Mouse (Mus musculus): ENCODE data around the gene Ets1. TPM values are rescaled to one million over a fixed set of nuclear protein-coding genes. Genes with fewer than 3 reads are reported as not detected.

Ets1 gene
- total and polyA plus RNA-seq, 3 experiments: 10.0 to 23.5 (median 19.8) TPM

DNA sequence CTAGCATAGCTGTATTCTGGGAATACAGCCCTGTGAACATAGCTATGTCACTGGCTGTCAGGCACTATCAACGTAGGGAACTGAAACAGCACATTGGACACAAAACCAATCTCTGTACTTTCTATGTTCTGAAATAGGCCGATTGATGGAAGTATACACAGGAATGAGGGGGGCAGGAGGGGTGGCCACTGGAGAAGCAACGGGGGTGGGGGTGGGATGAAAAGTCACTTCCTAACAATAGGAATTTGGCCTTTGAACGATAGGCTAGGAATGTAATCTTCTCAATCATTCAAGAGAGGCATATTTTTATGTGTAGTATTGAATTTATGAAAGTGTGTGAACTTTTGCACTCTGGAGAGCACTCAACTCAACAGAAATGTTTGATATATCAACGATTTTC, 12.3 kb downstream of the Ets1 start:
- dilution Hi-C loops (cut with MboI; ENCODE audit: extremely low pct_ligation_motif_present, extremely low pct_unique_long_range_greater_than_20kb, low sequenced_read_pairs) (no loop called here), in situ Hi-C loops (cut with MboI; ENCODE audit: low pct_ligation_motif_present, low pct_unique_long_range_greater_than_20kb, low sequenced_read_pairs) (no loop called here)
- H3K4me3 ChIP-seq (replicated peaks in 1 of 3; ENCODE audit: low read depth in 2 of 3, low read length in 2 of 3, poor library complexity in 1 of 3): no peak overlapping the region
- DNase-seq (ENCODE audit: extremely low read depth): no peak
- no peaks in the 10 kb centered on the region for H3K36me3 ChIP-seq (replicated peaks in 1 of 2; ENCODE audit: control insufficient read depth in 1 of 2, insufficient read depth in 1 of 2, low read length in 1 of 2)
- H3K9ac ChIP-seq (ENCODE audit: insufficient read depth, low read depth): no peak overlapping the region
- no peaks in the 10 kb centered on the region for H3K27me3 ChIP-seq (replicated peaks)
- H3K79me2 ChIP-seq (replicated peaks; ENCODE audit: control insufficient read depth, extremely low read depth, insufficient read depth, poor library complexity, severe bottlenecking): no peaks in the 10 kb centered on the region
- no peak overlapping the region for H3K27ac ChIP-seq (ENCODE audit: insufficient read depth, low read depth)
- H3K4me1 ChIP-seq (ENCODE audit: control insufficient read depth in 1 of 2, insufficient read depth in 2 of 2): peaks cover 9 to 42% of the 10 kb centered on the region in 2 experiments
- H3K4me2 ChIP-seq (ENCODE audit: insufficient read depth, low read depth, poor library complexity, severe bottlenecking): no peak overlapping the region
- TF ChIP-seq BHLHE40 (IDR thresholded peaks at IDR 0.05; ENCODE audit: low read depth, low read length): no peak
- no peak for TF ChIP-seq HCFC1 (IDR thresholded peaks at IDR 0.05; ENCODE audit: low read depth, low read length)
- TF ChIP-seq MAX (IDR thresholded peaks at IDR 0.05; ENCODE audit: low read length): no peak
- no peak for TF ChIP-seq EP300 (IDR thresholded peaks at IDR 0.05; ENCODE audit: low read length)
- TF ChIP-seq KAT2A (IDR thresholded peaks at IDR 0.05; ENCODE audit: insufficient replicate concordance, low read length): no peak
- TF ChIP-seq RCOR1 (conservative IDR thresholded peaks at IDR 0.05; ENCODE audit: low read depth, low read length): no peak
- TF ChIP-seq POLR2AphosphoS2 (IDR thresholded peaks at IDR 0.05; ENCODE audit: low read depth, low read length): no peak
- TF ChIP-seq CTCF (conservative IDR thresholded peaks at IDR 0.05 in 1 of 2, IDR thresholded peaks at IDR 0.05 in 1 of 2; ENCODE audit: low read depth in 2 of 2, low read length in 2 of 2): no peak
- no peak for TF ChIP-seq ELF1 (IDR thresholded peaks at IDR 0.05; ENCODE audit: low read depth, low read length)
- no peak for TF ChIP-seq MYC (IDR thresholded peaks at IDR 0.05; ENCODE audit: low read depth, low read length)
- TF ChIP-seq E2F4 (IDR thresholded peaks at IDR 0.05; ENCODE audit: insufficient replicate concordance, low read depth, low read length): no peak
- TF ChIP-seq SMC3 (IDR thresholded peaks at IDR 0.05; ENCODE audit: low read depth, low read length): no peak
- no peak for TF ChIP-seq SIN3A (IDR thresholded peaks at IDR 0.05; ENCODE audit: low read length)
- no peaks in the 10 kb centered on the region for H3K9me3 ChIP-seq (replicated peaks; ENCODE audit: low read length)

DNA sequence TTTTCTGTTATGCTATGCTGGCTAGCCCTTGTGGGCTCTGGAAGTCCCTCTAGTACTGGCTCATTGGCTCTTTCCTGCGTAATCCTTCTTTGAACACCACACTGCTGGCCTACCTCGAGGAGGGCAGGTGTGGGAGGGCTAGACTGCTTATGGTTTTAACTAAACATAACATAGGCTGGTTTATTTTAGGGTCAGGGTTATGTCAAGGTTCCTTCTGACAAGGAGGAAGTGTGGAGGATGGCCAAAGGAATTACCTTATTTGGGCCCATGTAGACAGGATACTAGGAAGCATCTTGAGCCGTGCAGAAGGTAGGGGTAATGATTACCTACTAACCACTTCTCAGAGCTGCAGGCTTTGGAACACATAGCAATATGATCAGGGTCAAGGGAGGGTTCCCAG, 14.7 kb downstream of the Ets1 start:
- in situ Hi-C loops (cut with MboI; ENCODE audit: low pct_ligation_motif_present, low pct_unique_long_range_greater_than_20kb, low sequenced_read_pairs): loop anchor here (5.0 kb wide), 1 partner anchor 33 kb away; no protein-coding TSS in a partner anchor
- Histone ChIP-seq H3K4me3 (replicated peaks in 1 of 3; ENCODE audit: low read depth in 2 of 3, low read length in 2 of 3, poor library complexity in 1 of 3) (no peak overlapping the region), H3K27ac (ENCODE audit: insufficient read depth, low read depth) (no peak overlapping the region), H3K4me1 (ENCODE audit: control insufficient read depth in 1 of 2, insufficient read depth in 2 of 2) (peaks cover 7 to 46% of the 10 kb centered on the region in 2 experiments), H3K4me2 (ENCODE audit: insufficient read depth, low read depth, poor library complexity, severe bottlenecking) (no peak overlapping the region), H3K79me2 (replicated peaks; ENCODE audit: control insufficient read depth, extremely low read depth, insufficient read depth, poor library complexity, severe bottlenecking) (no peaks in the 10 kb centered on the region), H3K9me3 (replicated peaks; ENCODE audit: low read length) (no peaks in the 10 kb centered on the region), H3K27me3 (replicated peaks) (no peaks in the 10 kb centered on the region), H3K9ac (ENCODE audit: insufficient read depth, low read depth) (no peak overlapping the region), H3K36me3 (replicated peaks in 1 of 2; ENCODE audit: control insufficient read depth in 1 of 2, insufficient read depth in 1 of 2, low read length in 1 of 2) (no peaks in the 10 kb centered on the region)
- no peak for DNase-seq (ENCODE audit: extremely low read depth)
- dilution Hi-C loops (cut with MboI; ENCODE audit: extremely low pct_ligation_motif_present, extremely low pct_unique_long_range_greater_than_20kb, low sequenced_read_pairs): no loop called here
- TF ChIP-seq ELF1 (IDR thresholded peaks at IDR 0.05; ENCODE audit: low read depth, low read length) (no peak), USF1 (IDR thresholded peaks at IDR 0.05; ENCODE audit: low read depth, low read length) (no peak), MAFK (IDR thresholded peaks at IDR 0.05; ENCODE audit: insufficient replicate concordance, low read length) (no peak), PAX5 (IDR thresholded peaks at IDR 0.05; ENCODE audit: low read length) (no peak), UBTF (IDR thresholded peaks at IDR 0.05; ENCODE audit: low read depth, low read length) (no peak), NELFE (IDR thresholded peaks at IDR 0.05; ENCODE audit: low read depth, low read length) (no peak), CTCF (conservative IDR thresholded peaks at IDR 0.05 in 1 of 2, IDR thresholded peaks at IDR 0.05 in 1 of 2; ENCODE audit: low read depth in 2 of 2, low read length in 2 of 2) (no peak), MEF2A (IDR thresholded peaks at IDR 0.05; ENCODE audit: borderline replicate concordance, low read depth, low read length) (no peak), TBP (conservative IDR thresholded peaks at IDR 0.05; ENCODE audit: low read depth, low read length) (no peak), BHLHE40 (IDR thresholded peaks at IDR 0.05; ENCODE audit: low read depth, low read length) (no peak), ZKSCAN1 (IDR thresholded peaks at IDR 0.05; ENCODE audit: borderline replicate concordance, low read depth, low read length) (no peak), EP300 (IDR thresholded peaks at IDR 0.05; ENCODE audit: low read length) (no peak), ZNF384 (IDR thresholded peaks at IDR 0.05; ENCODE audit: low read depth, low read length) (no peak), JUN (IDR thresholded peaks at IDR 0.05; ENCODE audit: insufficient read depth, low read depth, low read length) (no peak)

All from CH12.LX (cell line).